Mouse (Mus musculus) kidney, adult 2 months (tissue): ENCODE data around the gene Obox7. TPM values are rescaled to one million over a fixed set of nuclear protein-coding genes. Genes with fewer than 3 reads are reported as not detected.
"Not testable (repeated sequence)": the region's sequence is repeated elsewhere in the genome, so short reads cannot be mapped to it uniquely, and the experiment has no call there.

Experiments
- DNase-seq: peaks from one replicate; pipeline ENCODE4 v3.0.0; 2021
- H3K27ac ChIP-seq: fragments of 200-500 bp; 2 replicates; pipeline ENCODE4 v1.5.1; 2012; ENCODE audit warnings: low read depth, low read length, control low read depth, inconsistent platforms; ENCODE audit not compliant: insufficient read depth
- H3K27me3 ChIP-seq: fragments of 200-500 bp; replicated peaks from 2 replicates; pipeline ENCODE4 v1.6.1; 2012; ENCODE audit warnings: mild to moderate bottlenecking, moderate library complexity, low read length, inconsistent platforms; ENCODE audit not compliant: control insufficient read depth, insufficient read depth
- H3K36me3 ChIP-seq: fragments of 200-500 bp; 2 replicates; pipeline ENCODE4 v1.6.1; 2012; ENCODE audit warnings: mild to moderate bottlenecking, moderate library complexity, low read length, inconsistent platforms; ENCODE audit not compliant: control insufficient read depth, insufficient read depth
- H3K4me1 ChIP-seq: fragments of 200-500 bp; 2 replicates; pipeline ENCODE4 v1.6.1; 2011; ENCODE audit warnings: low read length; ENCODE audit not compliant: control insufficient read depth, insufficient read depth
- H3K4me3 ChIP-seq: fragments of 200-500 bp; 2 replicates; pipeline ENCODE4 v1.5.1; 2011; ENCODE audit warnings: mild to moderate bottlenecking, low read depth, low read length, control low read depth; ENCODE audit not compliant: insufficient read depth
- WGBS: fragments of 180-500 bp; shearing (Covaris S2); methylation state at CpG from one replicate; pipeline ENCODE4 v1.1.7; 2018; 5-methylcytosine and 5-hydroxymethylcytosine counted together
- polyA plus RNA-seq: library from polyadenylated mRNA; depleted of rRNA; stranded (reverse); fragments of >200 nt; gene quantifications from 2 replicates; pipeline ENCODE4 v1.2.3, GENCODE M21; 2012; rRNA removed

Obox7 gene
- not detected in 2 replicates for polyA plus RNA-seq

DNA sequence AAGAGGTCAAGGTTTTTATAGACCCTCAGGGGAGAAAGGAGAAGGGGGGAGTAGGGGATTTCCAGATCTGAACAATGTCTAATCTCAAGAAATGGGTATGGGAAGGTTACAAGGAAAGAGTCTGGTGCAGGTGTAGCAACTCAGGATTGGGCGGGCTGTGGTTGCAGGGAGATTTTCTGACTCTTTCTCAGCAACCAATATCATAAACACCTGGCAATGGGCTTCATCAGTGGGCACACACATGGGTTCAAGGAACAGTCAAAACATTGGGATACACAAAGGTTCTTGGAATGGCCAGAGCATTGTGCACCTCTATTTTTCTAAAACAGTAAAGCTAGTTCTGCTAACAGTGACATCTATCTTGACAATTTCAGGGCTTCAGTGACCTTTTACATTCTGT, at the start of gene Obox7:
Obox7 (plus strand) TSS at position 301 of the 400 bp plus-strand sequence.
- not testable (repeated sequence) for H3K27ac ChIP-seq, H3K36me3 ChIP-seq, H3K4me3 ChIP-seq, H3K4me1 ChIP-seq, H3K27me3 ChIP-seq, DNase-seq
- 80% methylated on average over 1 of the region's 1 CpGs for WGBS

GRCm38 (mm10) chr7:14622556-14623542, 36.4 kb upstream of the Obox7 start:
- 3% methylated on average over 119 of the region's 132 CpGs for WGBS
- peak; percentile 15 for DNase-seq
- peak overlapping the region; percentile 37; the same call in 1 of the 2 replicates for H3K4me3 ChIP-seq

More at GRCm38 (mm10) chr7:14622556-14623542, 36.4 kb upstream of the Obox7 start:
- not testable (repeated sequence) for H3K27me3 ChIP-seq, H3K27ac ChIP-seq, H3K36me3 ChIP-seq, H3K4me1 ChIP-seq

Other genes starting within 250 kb of the Obox7 start
- gene Sult2a8, start 212.7 kb upstream of the Obox7 start, polyA plus RNA-seq = not detected in 2 replicates
- not detected in 2 replicates for gene Sult2a7, start 165.3 kb upstream of the Obox7 start, polyA plus RNA-seq
- gene Vmn1r90, start 96.0 kb upstream of the Obox7 start, polyA plus RNA-seq = 0.02 and 0.04 TPM in 2 replicates